Mouse (Mus musculus): ENCODE data around the gene Fam114a1. TPM values are rescaled to one million over a fixed set of nuclear protein-coding genes. Genes with fewer than 3 reads are reported as not detected.

Gene Fam114a1
- polyA plus RNA-seq, 1 experiment from 2014 or later: 30.5 TPM

DNA sequence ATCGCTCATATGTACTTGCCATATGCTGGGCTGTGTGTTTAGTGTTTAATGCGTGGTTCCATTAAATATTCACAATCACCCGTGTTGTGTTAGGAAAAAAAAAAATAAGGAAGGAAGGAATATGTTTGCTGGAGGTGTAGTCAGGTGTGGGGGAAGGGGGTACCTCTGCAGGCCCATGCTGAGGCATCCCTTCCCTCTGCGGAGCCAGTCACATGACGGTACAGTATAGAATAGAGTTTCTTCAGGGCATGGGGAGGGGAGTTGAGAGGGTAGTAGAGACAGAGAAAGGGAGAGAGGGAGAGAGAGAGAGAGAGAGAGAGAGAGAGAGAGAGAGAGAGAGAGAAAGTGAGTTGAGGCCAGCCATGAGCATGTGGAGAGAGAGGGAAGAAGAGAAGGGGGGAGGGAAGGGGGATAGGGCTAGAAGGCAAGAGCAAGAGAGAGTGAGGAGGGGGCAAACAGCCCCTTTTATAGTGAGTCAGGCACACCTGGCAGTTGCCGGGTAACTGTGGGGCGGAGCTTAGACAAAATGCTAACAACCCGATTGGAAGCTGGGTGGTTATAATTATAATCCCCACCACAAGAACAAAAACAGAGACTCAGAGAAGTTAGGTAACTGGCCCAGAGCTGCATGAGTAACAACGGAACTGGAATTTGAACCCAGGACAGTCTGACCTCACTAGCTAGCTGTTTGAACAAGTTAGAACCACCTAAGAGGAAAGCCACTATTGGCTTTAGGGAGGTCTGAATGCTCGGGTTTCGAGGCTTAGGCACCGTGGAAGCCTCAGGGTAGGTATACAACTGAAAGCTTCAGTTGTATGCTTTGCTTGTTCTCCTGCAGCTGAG, 76.8 kb downstream of the Fam114a1 start:
- Histone ChIP-seq H3K4me2 (replicated peaks; ENCODE audit: low read depth) (no peak overlapping the region), H3K27me3 (replicated peaks; ENCODE audit: control insufficient read depth, insufficient read depth, low read length) (no peaks in the 10 kb centered on the region), H3K27ac (ENCODE audit: low read depth, low read length) (no peak overlapping the region), H3K4me1 (replicated peaks; ENCODE audit: control insufficient read depth, insufficient read depth, low read length) (no peaks in the 10 kb centered on the region), H3K36me3 (ENCODE audit: control insufficient read depth, insufficient read depth) (peaks cover 6% of the 10 kb centered on the region; the same call in 1 of the 2 replicates), H3K9me3 (ENCODE audit: control insufficient read depth) (no peaks in the 10 kb centered on the region), H3K9ac (ENCODE audit: low read depth, low read length) (no peak overlapping the region), H3K4me3 (ENCODE audit: low read depth, low read length) (no peak overlapping the region)
- ATAC-seq: no peak
- WGBS: 59% methylated on average over 12 of the region's 12 CpGs
- no peak for TF ChIP-seq CTCF (IDR thresholded peaks at IDR 0.05; ENCODE audit: low read depth)

DNA sequence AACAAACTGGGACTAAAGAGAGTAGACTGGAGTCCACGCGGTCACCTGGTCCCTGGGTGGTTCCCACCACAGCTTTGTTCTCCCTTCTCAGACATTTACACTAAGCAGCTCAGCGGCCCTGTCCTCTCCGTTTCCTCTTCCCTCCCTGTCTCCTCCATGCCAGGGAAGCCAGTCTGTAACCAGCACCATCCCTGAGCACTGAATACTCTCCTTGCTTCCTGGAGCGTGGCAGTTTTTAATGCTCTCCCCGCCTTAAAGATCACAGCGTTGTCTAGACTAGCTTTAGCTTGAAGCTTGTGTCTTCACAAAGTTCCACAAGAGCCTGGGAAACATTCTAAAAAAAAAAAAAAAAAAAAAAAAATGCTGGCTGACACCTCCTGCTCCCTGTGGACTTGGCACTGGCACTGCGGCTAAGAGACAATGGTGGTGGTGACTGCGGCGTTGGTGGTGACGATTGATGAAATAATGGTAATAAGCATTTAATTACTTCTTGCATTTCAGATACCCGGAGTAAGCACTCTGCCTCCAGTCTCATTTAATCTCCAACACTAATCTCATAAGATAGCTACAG, 77.5 kb downstream of the Fam114a1 start:
- Histone ChIP-seq H3K4me3 (ENCODE audit: low read depth, low read length) (no peak overlapping the region), H3K27me3 (replicated peaks; ENCODE audit: control insufficient read depth, insufficient read depth, low read length) (no peaks in the 10 kb centered on the region), H3K9me3 (ENCODE audit: control insufficient read depth) (no peaks in the 10 kb centered on the region), H3K27ac (ENCODE audit: low read depth, low read length) (no peak overlapping the region), H3K36me3 (ENCODE audit: control insufficient read depth, insufficient read depth) (peaks cover 2% of the 10 kb centered on the region; the same call in 1 of the 2 replicates), H3K9ac (ENCODE audit: low read depth, low read length) (no peak overlapping the region), H3K4me2 (replicated peaks; ENCODE audit: low read depth) (no peak overlapping the region), H3K4me1 (replicated peaks; ENCODE audit: control insufficient read depth, insufficient read depth, low read length) (no peaks in the 10 kb centered on the region)
- WGBS: 66% methylated on average over 12 of the region's 12 CpGs
- no peak for TF ChIP-seq CTCF (IDR thresholded peaks at IDR 0.05; ENCODE audit: low read depth)
- ATAC-seq: no peak

DNA sequence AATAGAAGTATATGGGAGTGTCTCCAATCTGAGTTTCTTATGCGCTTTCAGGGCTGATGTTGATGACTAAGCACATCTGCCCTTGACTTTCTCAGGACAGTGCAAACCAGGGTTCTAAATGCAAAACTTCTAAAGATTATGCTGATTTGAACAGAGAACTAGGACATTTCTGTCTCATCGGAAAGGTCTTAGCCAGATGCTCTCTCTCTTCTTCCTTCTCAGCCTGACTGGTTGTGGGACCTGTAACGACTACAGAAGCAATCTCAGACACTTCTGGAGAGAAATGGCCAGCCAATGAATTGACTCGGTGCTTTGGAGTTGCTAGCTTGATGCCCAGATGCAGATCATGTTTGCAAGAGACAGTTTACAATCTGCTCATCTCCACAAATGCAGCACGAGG, 80.0 kb downstream of the Fam114a1 start:
- no peak for TF ChIP-seq CTCF (IDR thresholded peaks at IDR 0.05; ENCODE audit: low read depth)
- Histone ChIP-seq H3K4me1 (replicated peaks; ENCODE audit: control insufficient read depth, insufficient read depth, low read length) (no peaks in the 10 kb centered on the region), H3K9me3 (ENCODE audit: control insufficient read depth) (no peaks in the 10 kb centered on the region), H3K36me3 (ENCODE audit: control insufficient read depth, insufficient read depth) (no peaks in the 10 kb centered on the region), H3K27me3 (replicated peaks; ENCODE audit: control insufficient read depth, insufficient read depth, low read length) (no peaks in the 10 kb centered on the region), H3K27ac (ENCODE audit: low read depth, low read length) (no peak overlapping the region), H3K4me2 (replicated peaks; ENCODE audit: low read depth) (no peak overlapping the region), H3K4me3 (ENCODE audit: low read depth, low read length) (no peak overlapping the region), H3K9ac (ENCODE audit: low read depth, low read length) (no peak overlapping the region)
- 82% methylated on average over 5 of the region's 5 CpGs for WGBS
- no peak for ATAC-seq

DNA sequence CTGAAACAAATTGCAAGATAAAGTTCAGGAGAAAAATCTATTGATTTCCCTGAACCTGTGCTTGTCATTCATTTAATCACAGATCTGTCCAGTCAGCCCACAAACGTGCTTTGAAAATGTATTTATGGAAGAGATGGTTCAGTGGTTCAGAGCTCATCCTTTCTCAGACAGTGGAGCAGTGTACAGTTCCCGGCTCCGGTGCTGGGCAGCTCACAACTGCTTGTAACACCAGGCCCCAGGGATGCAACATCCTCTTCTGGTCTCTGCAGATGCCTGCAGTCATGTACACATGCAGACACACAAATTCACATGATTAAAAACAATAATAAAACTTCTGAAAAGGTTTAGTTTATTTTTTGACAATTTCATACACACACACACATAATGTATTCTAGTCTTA, 81.6 kb downstream of the Fam114a1 start:
- Histone ChIP-seq H3K9ac (ENCODE audit: low read depth, low read length) (no peak overlapping the region), H3K9me3 (ENCODE audit: control insufficient read depth) (no peaks in the 10 kb centered on the region), H3K4me2 (replicated peaks; ENCODE audit: low read depth) (no peak overlapping the region), H3K27ac (ENCODE audit: low read depth, low read length) (no peak overlapping the region), H3K4me1 (replicated peaks; ENCODE audit: control insufficient read depth, insufficient read depth, low read length) (no peaks in the 10 kb centered on the region), H3K36me3 (ENCODE audit: control insufficient read depth, insufficient read depth) (no peaks in the 10 kb centered on the region), H3K27me3 (replicated peaks; ENCODE audit: control insufficient read depth, insufficient read depth, low read length) (no peaks in the 10 kb centered on the region), H3K4me3 (ENCODE audit: low read depth, low read length) (no peak overlapping the region)
- no peak for ATAC-seq
- no peak for TF ChIP-seq CTCF (IDR thresholded peaks at IDR 0.05; ENCODE audit: low read depth)
- 69% methylated on average over 3 of the region's 3 CpGs for WGBS

DNA sequence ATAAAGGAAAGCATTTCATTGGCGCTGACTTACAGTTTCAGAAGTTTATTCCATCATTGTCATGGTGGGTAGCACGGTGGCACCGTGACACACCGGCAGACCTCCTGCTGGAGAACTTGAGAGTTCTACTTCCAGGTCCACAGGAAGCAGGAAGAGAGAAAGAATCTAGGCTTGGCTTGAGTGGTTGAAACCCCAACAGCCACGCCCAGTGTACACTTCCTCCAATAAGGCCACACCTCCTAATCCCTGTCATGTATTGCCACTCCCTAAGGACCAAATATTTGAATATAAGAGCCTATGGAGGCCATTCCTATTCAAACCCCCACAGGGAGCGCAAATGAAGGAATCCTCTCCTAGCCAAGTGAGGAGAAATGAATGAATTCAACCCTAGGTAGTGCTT, 87.7 kb downstream of the Fam114a1 start:
- no peak for TF ChIP-seq CTCF (IDR thresholded peaks at IDR 0.05; ENCODE audit: low read depth)

DNA sequence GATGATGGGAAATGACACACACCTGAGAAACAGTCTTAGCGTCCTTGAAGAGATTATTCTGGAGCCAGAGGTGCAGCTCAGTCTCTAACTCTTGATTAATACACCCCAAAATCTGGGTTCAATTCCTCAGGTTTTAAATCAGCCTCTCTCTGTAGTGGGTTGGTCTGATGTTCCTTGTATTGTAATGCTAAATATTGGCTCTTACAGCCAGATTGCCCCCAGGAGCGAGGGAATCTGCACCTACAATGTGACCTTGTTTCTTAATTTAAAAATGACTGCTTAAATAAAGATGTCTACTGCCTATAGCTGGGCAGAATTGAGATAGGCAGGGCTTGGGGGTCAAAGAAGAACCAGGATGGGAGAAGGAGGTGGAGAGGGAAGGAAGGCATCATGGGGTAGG, 89.9 kb downstream of the Fam114a1 start:
- H3K4me3 ChIP-seq (ENCODE audit: low read depth, low read length): no peak overlapping the region
- WGBS: 82% methylated on average over 2 of the region's 2 CpGs
- no peak for ATAC-seq
- no peaks in the 10 kb centered on the region for H3K36me3 ChIP-seq (ENCODE audit: control insufficient read depth, insufficient read depth)
- H3K27ac ChIP-seq (ENCODE audit: low read depth, low read length): no peak overlapping the region
- no peaks in the 10 kb centered on the region for H3K4me1 ChIP-seq (replicated peaks; ENCODE audit: control insufficient read depth, insufficient read depth, low read length)
- no peak for TF ChIP-seq CTCF (IDR thresholded peaks at IDR 0.05; ENCODE audit: low read depth)
- H3K9ac ChIP-seq (ENCODE audit: low read depth, low read length): no peak overlapping the region
- H3K9me3 ChIP-seq (ENCODE audit: control insufficient read depth): no peaks in the 10 kb centered on the region
- H3K27me3 ChIP-seq (replicated peaks; ENCODE audit: control insufficient read depth, insufficient read depth, low read length): no peaks in the 10 kb centered on the region
- no peak overlapping the region for H3K4me2 ChIP-seq (replicated peaks; ENCODE audit: low read depth)

More for the DNA sequence above, 87.7 kb downstream of the Fam114a1 start:
- no peak for ATAC-seq
- Histone ChIP-seq H3K4me1 (replicated peaks; ENCODE audit: control insufficient read depth, insufficient read depth, low read length) (no peaks in the 10 kb centered on the region), H3K36me3 (ENCODE audit: control insufficient read depth, insufficient read depth) (no peaks in the 10 kb centered on the region), H3K4me2 (replicated peaks; ENCODE audit: low read depth) (no peak overlapping the region), H3K27ac (ENCODE audit: low read depth, low read length) (no peak overlapping the region), H3K9me3 (ENCODE audit: control insufficient read depth) (no peaks in the 10 kb centered on the region), H3K9ac (ENCODE audit: low read depth, low read length) (no peak overlapping the region), H3K4me3 (ENCODE audit: low read depth, low read length) (no peak overlapping the region), H3K27me3 (replicated peaks; ENCODE audit: control insufficient read depth, insufficient read depth, low read length) (no peaks in the 10 kb centered on the region)
- 96% methylated on average over 6 of the region's 6 CpGs for WGBS

Data from intestine, postnatal 0 days (tissue).